Mouse (Mus musculus) stomach, embryonic 14.5 days (tissue): ENCODE results near the gene Bmp6. TPM values are rescaled to one million over a fixed set of nuclear protein-coding genes. Genes with fewer than 3 reads are reported as not detected.

Source experiments
- ATAC-seq: fragments of 200-750 bp; cut with Nextera tagmentation; 2 replicates; pipeline ENCODE4 v1.8.0; 2017; ENCODE audit warnings: low read depth, moderate TSS enrichment; ENCODE audit not compliant: insufficient number of reproducible peaks, insufficient read depth, low FRiP score
- H3K27ac ChIP-seq: fragments of 300-500 bp; sonication (generic); 2 replicates; pipeline ENCODE4 v1.5.1; 2014; ENCODE audit warnings: mild to moderate bottlenecking, low read length, moderate library complexity, mixed read lengths
- H3K27me3 ChIP-seq: fragments of 300-500 bp; sonication (generic); 2 replicates; pipeline ENCODE4 v1.6.1; 2014; ENCODE audit warnings: low read length, control low read depth, mixed read lengths; ENCODE audit not compliant: control insufficient read depth, insufficient read depth
- H3K36me3 ChIP-seq: fragments of 300-500 bp; sonication (generic); 2 replicates; pipeline ENCODE4 v1.6.1; 2014; ENCODE audit warnings: mild to moderate bottlenecking, control low read depth, low read length, moderate library complexity, mixed read lengths; ENCODE audit not compliant: control insufficient read depth, insufficient read depth
- H3K4me1 ChIP-seq: fragments of 300-500 bp; sonication (generic); 2 replicates; pipeline ENCODE4 v1.6.1; 2014; ENCODE audit warnings: low read length, control low read depth, mixed read lengths; ENCODE audit not compliant: control insufficient read depth, insufficient read depth
- H3K4me2 ChIP-seq: fragments of 300-500 bp; sonication (generic); replicated peaks from 2 replicates; pipeline ENCODE4 v1.6.1; 2014; ENCODE audit warnings: low read depth, low read length, control low read depth
- H3K4me3 ChIP-seq: fragments of 300-500 bp; sonication (generic); 2 replicates; pipeline ENCODE4 v1.5.1; 2014; ENCODE audit warnings: low read depth, low read length, control low read depth
- H3K9ac ChIP-seq: fragments of 300-500 bp; sonication (generic); replicated peaks from 2 replicates; pipeline ENCODE4 v1.6.1; 2014; ENCODE audit warnings: low read depth, mild to moderate bottlenecking, control low read depth, low read length, moderate library complexity, mixed read lengths
- H3K9me3 ChIP-seq: fragments of 300-500 bp; sonication (generic); 2 replicates; pipeline ENCODE4 v1.6.1; 2016; ENCODE audit warnings: low read depth, low read length, control low read depth; ENCODE audit not compliant: control insufficient read depth
- WGBS: fragments of 180-500 bp; shearing (Covaris S2); extraction: QIAGEN DNeasy Blood & Tissue Kit; methylation state at CpG from one replicate; pipeline ENCODE4 v1.1.7; 2014; 5-methylcytosine and 5-hydroxymethylcytosine counted together
- polyA plus RNA-seq: library from polyadenylated mRNA; unstranded; fragments of >200 nt; fragmentation: Nextera tagmentation; extraction: Ambion mirVana; gene quantifications from 2 replicates; pipeline ENCODE4 v1.2.1, GENCODE M21; 2014

Gene Bmp6
- polyA plus RNA-seq, 1 experiment from 2014 or later, result 1.8 TPM

- no peak overlapping the region for H3K4me2 ChIP-seq
- H3K27ac ChIP-seq, result no peak overlapping the region
- H3K4me1 ChIP-seq, result no peaks in the 10 kb centered on the region
- no peaks in the 10 kb centered on the region for H3K9me3 ChIP-seq
- H3K27me3 ChIP-seq, result no peaks in the 10 kb centered on the region
- H3K9ac ChIP-seq, result no peak overlapping the region
- no peak for ATAC-seq
- 63% methylated on average over 20 of the region's 20 CpGs for WGBS
- H3K36me3 ChIP-seq, result no peaks in the 10 kb centered on the region
- no peak overlapping the region for H3K4me3 ChIP-seq
These were observed 105.4 kb downstream of the Bmp6 start for GRCm38 (mm10) chr13:38450051-38450971.

- H3K36me3 ChIP-seq, result no peaks in the 10 kb centered on the region
- H3K4me1 ChIP-seq, result no peaks in the 10 kb centered on the region
- H3K4me3 ChIP-seq, result no peak overlapping the region
These were observed 106.5 kb downstream of the Bmp6 start for GRCm38 (mm10) chr13:38451446-38451845.

DNA sequence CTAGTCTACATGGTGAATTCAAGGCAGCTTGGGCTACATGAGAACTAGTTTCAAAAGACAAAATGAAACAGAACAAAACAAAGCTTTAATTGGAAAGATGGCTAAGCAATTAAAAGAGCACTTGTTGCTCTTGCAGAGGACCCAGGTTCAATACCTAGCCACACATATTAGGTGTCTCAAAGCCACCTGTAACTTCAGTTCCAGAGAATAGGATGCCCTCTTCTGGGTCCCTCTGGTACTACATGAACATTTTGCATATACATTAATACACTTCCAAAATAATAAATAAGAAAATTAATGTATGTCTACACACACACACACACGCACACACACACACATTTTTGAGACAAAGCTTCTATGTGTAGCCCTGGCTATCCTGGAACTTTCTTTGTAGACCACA lies 118.5 kb downstream of the Bmp6 start:
- Histone ChIP-seq H3K9me3 (no peaks in the 10 kb centered on the region), H3K27ac (no peak overlapping the region), H3K27me3 (no peaks in the 10 kb centered on the region), H3K36me3 (no peaks in the 10 kb centered on the region), H3K9ac (no peak overlapping the region), H3K4me2 (no peak overlapping the region), H3K4me3 (no peak overlapping the region), H3K4me1 (no peaks in the 10 kb centered on the region)
- 92% methylated on average over 1 of the region's 1 CpGs for WGBS
- ATAC-seq, result no peak

More at GRCm38 (mm10) chr13:38451446-38451845, 106.5 kb downstream of the Bmp6 start:
- WGBS, result 89% methylated on average over 5 of the region's 5 CpGs
- Histone ChIP-seq H3K4me2 (no peak overlapping the region), H3K27ac (no peak overlapping the region), H3K9me3 (no peaks in the 10 kb centered on the region), H3K9ac (no peak overlapping the region), H3K27me3 (no peaks in the 10 kb centered on the region)
- no peak for ATAC-seq

GRCm38 (mm10) chr13:38470882-38471281 lies 126.0 kb downstream of the Bmp6 start:
- H3K27ac ChIP-seq, result no peak overlapping the region
- no peaks in the 10 kb centered on the region for H3K4me1 ChIP-seq
- H3K4me2 ChIP-seq, result no peak overlapping the region
- no peak overlapping the region for H3K4me3 ChIP-seq
- H3K9ac ChIP-seq, result no peak overlapping the region
- no peaks in the 10 kb centered on the region for H3K27me3 ChIP-seq
- 84% methylated on average over 5 of the region's 5 CpGs for WGBS
- H3K36me3 ChIP-seq, result no peaks in the 10 kb centered on the region
- H3K9me3 ChIP-seq, result no peaks in the 10 kb centered on the region
- ATAC-seq, result no peak

DNA sequence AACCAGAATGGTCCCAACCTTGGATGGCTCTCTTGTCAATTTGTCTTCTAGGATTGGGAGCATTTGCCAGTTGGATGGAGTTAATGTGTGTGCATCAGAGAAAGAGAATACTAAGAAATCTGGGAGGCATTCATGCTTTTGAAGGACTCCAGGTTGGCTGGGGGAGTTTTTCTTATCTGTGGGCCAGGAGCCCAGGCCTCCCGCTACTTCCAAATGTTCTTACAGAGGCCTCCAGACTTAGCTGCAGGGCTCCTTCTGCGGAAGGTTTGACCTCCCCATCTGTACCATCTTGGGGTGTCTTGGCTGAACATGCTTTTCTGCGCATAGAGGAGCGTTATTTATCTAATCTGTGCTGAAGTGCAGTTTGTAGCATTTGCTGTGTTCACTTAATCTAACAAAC lies 127.7 kb downstream of the Bmp6 start:
- no peak for ATAC-seq
- Histone ChIP-seq H3K4me3 (no peak overlapping the region), H3K27ac (no peak overlapping the region), H3K9me3 (no peaks in the 10 kb centered on the region), H3K9ac (no peak overlapping the region), H3K4me1 (0 out of 2 replicates have a peak, but pooled peaks cover 2% of the 10 kb centered on the region), H3K4me2 (no peak overlapping the region), H3K36me3 (no peaks in the 10 kb centered on the region), H3K27me3 (no peaks in the 10 kb centered on the region)
- 70% methylated on average over 4 of the region's 4 CpGs for WGBS

DNA sequence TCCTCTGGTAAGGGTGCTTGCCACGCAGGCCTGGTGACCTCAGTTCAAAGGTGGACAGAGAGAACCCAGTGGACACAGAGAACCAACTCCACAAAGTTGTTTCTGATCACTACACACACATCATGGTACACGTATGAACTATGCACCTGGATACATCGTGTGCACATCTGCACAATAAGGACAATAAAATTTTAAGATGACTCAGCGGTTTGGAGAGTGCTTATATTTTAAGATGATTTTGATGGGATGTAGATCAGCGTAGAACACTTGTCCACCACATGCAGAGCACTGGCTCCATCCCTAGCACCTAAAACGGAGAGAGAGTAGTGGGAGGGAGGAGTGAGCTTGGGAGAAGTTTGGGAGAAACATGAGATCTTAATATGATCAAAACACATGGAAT lies 128.6 kb downstream of the Bmp6 start:
- 0 out of 2 replicates have a peak, but pooled peaks cover 2% of the 10 kb centered on the region for H3K4me1 ChIP-seq
- ATAC-seq, result no peak
- no peak overlapping the region for H3K9ac ChIP-seq
- H3K36me3 ChIP-seq, result no peaks in the 10 kb centered on the region
- no peak overlapping the region for H3K4me2 ChIP-seq
- no peak overlapping the region for H3K27ac ChIP-seq
- 86% methylated on average over 6 of the region's 6 CpGs for WGBS
- no peaks in the 10 kb centered on the region for H3K27me3 ChIP-seq
- no peak overlapping the region for H3K4me3 ChIP-seq
- H3K9me3 ChIP-seq, result no peaks in the 10 kb centered on the region

DNA sequence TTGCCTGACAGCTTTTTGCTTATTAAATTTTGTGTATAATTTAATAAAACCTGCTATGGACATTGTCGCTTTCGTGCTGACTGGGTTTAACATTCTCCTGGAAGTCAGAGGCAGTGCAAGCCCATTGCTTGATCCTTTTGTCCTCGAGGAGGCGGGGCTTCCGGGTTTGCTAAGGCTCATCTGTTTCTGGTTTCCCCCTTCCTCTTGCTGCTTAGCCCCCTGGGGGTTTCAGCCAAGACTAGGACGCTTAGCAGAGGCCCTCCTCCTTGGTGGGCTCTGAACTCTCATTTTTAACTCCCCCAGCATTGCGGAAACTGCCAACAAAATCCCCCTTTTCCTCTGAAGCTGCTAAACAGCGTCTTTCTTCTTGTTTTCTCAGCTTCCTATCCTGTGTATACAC lies 132.0 kb downstream of the Bmp6 start:
- 37% methylated on average over 8 of the region's 8 CpGs for WGBS
- Histone ChIP-seq H3K36me3 (no peaks in the 10 kb centered on the region), H3K27ac (no peak overlapping the region), H3K27me3 (no peaks in the 10 kb centered on the region), H3K4me1 (0 out of 2 replicates have a peak, but pooled peaks cover 2% of the 10 kb centered on the region), H3K9ac (no peak overlapping the region), H3K4me3 (no peak overlapping the region), H3K4me2 (no peak overlapping the region), H3K9me3 (no peaks in the 10 kb centered on the region)
- no peak for ATAC-seq

GRCm38 (mm10) chr13:38481021-38481420 lies 136.1 kb downstream of the Bmp6 start:
- Histone ChIP-seq H3K9me3 (no peaks in the 10 kb centered on the region), H3K4me1 (0 out of 2 replicates have a peak, but pooled peaks cover 2% of the 10 kb centered on the region), H3K4me3 (no peak overlapping the region), H3K9ac (no peak overlapping the region), H3K27me3 (no peaks in the 10 kb centered on the region), H3K36me3 (no peaks in the 10 kb centered on the region), H3K27ac (no peak overlapping the region), H3K4me2 (no peak overlapping the region)
- WGBS, result 90% methylated on average over 7 of the region's 7 CpGs
- ATAC-seq, result no peak
